Mouse (Mus musculus): ENCODE measurements around the gene Grip1. TPM values are rescaled to one million over a fixed set of nuclear protein-coding genes. Genes with fewer than 3 reads are reported as not detected.

The Grip1 gene
- polyA plus RNA-seq, 1 experiment from 2014 or later, result 3.2 TPM

- DNase-seq (ENCODE audit: low spot score) (no peak), ATAC-seq (replicated peaks; ENCODE audit: low FRiP score, low TSS enrichment, low read depth) (no peak)
- 76% methylated on average over 11 of the region's 11 CpGs for WGBS
- Histone ChIP-seq H3K36me3 (ENCODE audit: control insufficient read depth, insufficient read depth, low read length) (no peaks in the 10 kb centered on the region), H3K27me3 (replicated peaks; ENCODE audit: control insufficient read depth, insufficient read depth, low read length) (no peaks in the 10 kb centered on the region), H3K4me3 (ENCODE audit: low read depth, low read length) (no peak overlapping the region), H3K9ac (ENCODE audit: low read length) (no peak overlapping the region), H3K27ac (ENCODE audit: low read depth) (no peak overlapping the region), H3K4me1 (replicated peaks; ENCODE audit: control insufficient read depth, insufficient read depth, low read length) (no peaks in the 10 kb centered on the region), H3K4me2 (ENCODE audit: low read length) (no peak overlapping the region), H3K9me3 (ENCODE audit: control insufficient read depth, low read length) (no peaks in the 10 kb centered on the region)
These were observed 415.5 kb downstream of the Grip1 start for GRCm38 (mm10) chr10:119868995-119869579.

- Histone ChIP-seq H3K27ac (ENCODE audit: low read depth) (no peak overlapping the region), H3K4me1 (replicated peaks; ENCODE audit: control insufficient read depth, insufficient read depth, low read length) (no peaks in the 10 kb centered on the region), H3K9me3 (ENCODE audit: control insufficient read depth, low read length) (no peaks in the 10 kb centered on the region), H3K4me3 (ENCODE audit: low read depth, low read length) (no peak overlapping the region), H3K27me3 (replicated peaks; ENCODE audit: control insufficient read depth, insufficient read depth, low read length) (no peaks in the 10 kb centered on the region), H3K36me3 (ENCODE audit: control insufficient read depth, insufficient read depth, low read length) (no peaks in the 10 kb centered on the region), H3K4me2 (ENCODE audit: low read length) (no peak overlapping the region), H3K9ac (ENCODE audit: low read length) (no peak overlapping the region)
- DNase-seq (ENCODE audit: low spot score), result no peak
- ATAC-seq (replicated peaks; ENCODE audit: low FRiP score, low TSS enrichment, low read depth), result no peak
- 84% methylated on average over 6 of the region's 6 CpGs for WGBS
These were observed 423.1 kb downstream of the Grip1 start for GRCm38 (mm10) chr10:119876721-119877120.

- 56% methylated on average over 12 of the region's 12 CpGs for WGBS
- Histone ChIP-seq H3K4me1 (replicated peaks; ENCODE audit: control insufficient read depth, insufficient read depth, low read length) (no peaks in the 10 kb centered on the region), H3K4me2 (ENCODE audit: low read length) (no peak overlapping the region), H3K9me3 (ENCODE audit: control insufficient read depth, low read length) (no peaks in the 10 kb centered on the region), H3K27me3 (replicated peaks; ENCODE audit: control insufficient read depth, insufficient read depth, low read length) (no peaks in the 10 kb centered on the region), H3K4me3 (ENCODE audit: low read depth, low read length) (no peak overlapping the region), H3K36me3 (ENCODE audit: control insufficient read depth, insufficient read depth, low read length) (no peaks in the 10 kb centered on the region), H3K27ac (ENCODE audit: low read depth) (no peak overlapping the region), H3K9ac (ENCODE audit: low read length) (no peak overlapping the region)
- DNase-seq (ENCODE audit: low spot score), result no peak
- ATAC-seq (replicated peaks; ENCODE audit: low FRiP score, low TSS enrichment, low read depth), result no peak
These were observed 424.7 kb downstream of the Grip1 start for GRCm38 (mm10) chr10:119878331-119878730.

DNA sequence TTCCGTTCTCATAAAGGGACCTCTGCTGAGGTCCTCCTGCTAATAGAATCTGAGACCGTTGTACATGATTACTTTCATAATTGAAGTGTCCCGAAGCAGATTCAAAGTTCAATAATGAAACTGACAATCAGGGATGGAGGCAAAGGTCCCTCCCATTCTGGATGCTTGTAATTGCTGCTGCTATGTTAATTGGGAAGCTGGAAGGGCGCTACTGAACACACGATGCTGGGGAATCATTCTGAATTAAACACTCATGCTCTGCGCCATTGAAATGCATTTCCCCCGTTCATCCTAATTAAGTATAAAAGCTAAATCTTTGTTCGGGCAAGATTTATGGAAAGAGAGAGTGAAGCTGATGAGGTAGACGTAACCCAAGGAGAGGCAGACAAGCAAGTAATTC is 431.0 kb downstream of the Grip1 start:
- no peak overlapping the region for H3K27ac ChIP-seq (ENCODE audit: low read depth)
- DNase-seq (ENCODE audit: low spot score), result no peak
- no peaks in the 10 kb centered on the region for H3K27me3 ChIP-seq (replicated peaks; ENCODE audit: control insufficient read depth, insufficient read depth, low read length)
- no peak overlapping the region for H3K4me2 ChIP-seq (ENCODE audit: low read length)
- H3K36me3 ChIP-seq (ENCODE audit: control insufficient read depth, insufficient read depth, low read length), result no peaks in the 10 kb centered on the region
- no peak overlapping the region for H3K9ac ChIP-seq (ENCODE audit: low read length)
- no peaks in the 10 kb centered on the region for H3K4me1 ChIP-seq (replicated peaks; ENCODE audit: control insufficient read depth, insufficient read depth, low read length)
- 87% methylated on average over 9 of the region's 9 CpGs for WGBS
- no peak for ATAC-seq (replicated peaks; ENCODE audit: low FRiP score, low TSS enrichment, low read depth)
- H3K9me3 ChIP-seq (ENCODE audit: control insufficient read depth, low read length), result no peaks in the 10 kb centered on the region
- H3K4me3 ChIP-seq (ENCODE audit: low read depth, low read length), result no peak overlapping the region

DNA sequence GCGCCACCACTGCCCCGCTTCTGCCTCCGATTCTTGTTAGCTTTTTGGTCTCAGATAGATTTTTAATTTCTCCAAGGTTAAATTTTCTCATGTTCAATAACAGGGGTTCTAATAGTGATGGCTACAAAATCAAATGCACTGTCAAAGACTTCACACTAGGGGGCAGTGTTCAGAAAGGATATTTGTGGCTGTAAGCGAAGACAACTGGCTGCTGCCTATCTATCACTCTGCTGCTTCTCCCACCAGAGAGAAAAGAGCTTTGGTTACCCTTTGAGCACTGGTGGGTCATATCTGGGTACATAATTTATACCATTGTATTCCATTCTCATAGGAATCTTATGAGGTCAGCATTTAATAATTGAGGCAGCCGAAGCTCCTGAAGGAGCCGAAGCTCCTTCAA is 431.9 kb downstream of the Grip1 start:
- Histone ChIP-seq H3K36me3 (ENCODE audit: control insufficient read depth, insufficient read depth, low read length) (no peaks in the 10 kb centered on the region), H3K4me3 (ENCODE audit: low read depth, low read length) (no peak overlapping the region), H3K9me3 (ENCODE audit: control insufficient read depth, low read length) (no peaks in the 10 kb centered on the region), H3K9ac (ENCODE audit: low read length) (no peak overlapping the region), H3K4me2 (ENCODE audit: low read length) (no peak overlapping the region), H3K27me3 (replicated peaks; ENCODE audit: control insufficient read depth, insufficient read depth, low read length) (no peaks in the 10 kb centered on the region), H3K4me1 (replicated peaks; ENCODE audit: control insufficient read depth, insufficient read depth, low read length) (no peaks in the 10 kb centered on the region), H3K27ac (ENCODE audit: low read depth) (no peak overlapping the region)
- DNase-seq (ENCODE audit: low spot score) (no peak), ATAC-seq (replicated peaks; ENCODE audit: low FRiP score, low TSS enrichment, low read depth) (no peak)
- WGBS, result 81% methylated on average over 6 of the region's 6 CpGs

- Histone ChIP-seq H3K27ac (ENCODE audit: low read depth) (no peak overlapping the region), H3K4me1 (replicated peaks; ENCODE audit: control insufficient read depth, insufficient read depth, low read length) (no peaks in the 10 kb centered on the region), H3K9me3 (ENCODE audit: control insufficient read depth, low read length) (no peaks in the 10 kb centered on the region), H3K9ac (ENCODE audit: low read length) (no peak overlapping the region), H3K27me3 (replicated peaks; ENCODE audit: control insufficient read depth, insufficient read depth, low read length) (no peaks in the 10 kb centered on the region), H3K4me3 (ENCODE audit: low read depth, low read length) (no peak overlapping the region), H3K36me3 (ENCODE audit: control insufficient read depth, insufficient read depth, low read length) (no peaks in the 10 kb centered on the region), H3K4me2 (ENCODE audit: low read length) (no peak overlapping the region)
- DNase-seq (ENCODE audit: low spot score) (no peak), ATAC-seq (replicated peaks; ENCODE audit: low FRiP score, low TSS enrichment, low read depth) (no peak)
- WGBS, result 59% methylated on average over 1 of the region's 1 CpGs
These were observed 433.1 kb downstream of the Grip1 start for GRCm38 (mm10) chr10:119886681-119887080.

GRCm38 (mm10) chr10:119902754-119903153 is 449.1 kb downstream of the Grip1 start:
- ATAC-seq (replicated peaks; ENCODE audit: low FRiP score, low TSS enrichment, low read depth) (no peak), DNase-seq (ENCODE audit: low spot score) (no peak)
- H3K27ac ChIP-seq (ENCODE audit: low read depth), result no peak overlapping the region
- no peak overlapping the region for H3K9ac ChIP-seq (ENCODE audit: low read length)
- no peaks in the 10 kb centered on the region for H3K4me1 ChIP-seq (replicated peaks; ENCODE audit: control insufficient read depth, insufficient read depth, low read length)
- no peaks in the 10 kb centered on the region for H3K36me3 ChIP-seq (ENCODE audit: control insufficient read depth, insufficient read depth, low read length)
- H3K4me3 ChIP-seq (ENCODE audit: low read depth, low read length), result no peak overlapping the region
- no peaks in the 10 kb centered on the region for H3K9me3 ChIP-seq (ENCODE audit: control insufficient read depth, low read length)
- H3K27me3 ChIP-seq (replicated peaks; ENCODE audit: control insufficient read depth, insufficient read depth, low read length), result no peaks in the 10 kb centered on the region
- 59% methylated on average over 4 of the region's 4 CpGs for WGBS
- H3K4me2 ChIP-seq (ENCODE audit: low read length), result no peak overlapping the region

DNA sequence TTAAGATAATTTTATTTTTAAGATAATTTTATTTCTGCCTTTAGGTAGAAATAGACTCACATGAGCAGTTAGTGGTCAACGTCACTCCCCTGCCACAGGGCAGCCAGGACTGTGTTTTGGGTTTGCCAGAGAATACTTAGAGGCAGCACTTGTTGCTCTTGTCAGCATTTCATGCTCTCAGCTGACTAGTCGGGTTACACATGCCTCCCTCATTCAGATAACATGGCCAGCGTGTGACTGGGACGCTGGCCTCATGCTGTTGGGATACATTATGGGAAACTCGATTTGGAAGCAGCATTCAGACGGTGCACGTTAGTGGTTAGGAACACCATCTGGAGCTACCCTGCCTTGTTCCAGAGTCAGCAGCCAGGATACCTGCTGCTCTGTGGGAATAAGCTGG is 453.2 kb downstream of the Grip1 start:
- DNase-seq (ENCODE audit: low spot score) (no peak), ATAC-seq (replicated peaks; ENCODE audit: low FRiP score, low TSS enrichment, low read depth) (no peak)
- no peaks in the 10 kb centered on the region for H3K36me3 ChIP-seq (ENCODE audit: control insufficient read depth, insufficient read depth, low read length)
- H3K27me3 ChIP-seq (replicated peaks; ENCODE audit: control insufficient read depth, insufficient read depth, low read length), result no peaks in the 10 kb centered on the region
- no peak overlapping the region for H3K27ac ChIP-seq (ENCODE audit: low read depth)
- WGBS, result 79% methylated on average over 7 of the region's 7 CpGs
- no peak overlapping the region for H3K4me3 ChIP-seq (ENCODE audit: low read depth, low read length)
- no peaks in the 10 kb centered on the region for H3K4me1 ChIP-seq (replicated peaks; ENCODE audit: control insufficient read depth, insufficient read depth, low read length)
- no peak overlapping the region for H3K4me2 ChIP-seq (ENCODE audit: low read length)
- no peaks in the 10 kb centered on the region for H3K9me3 ChIP-seq (ENCODE audit: control insufficient read depth, low read length)
- H3K9ac ChIP-seq (ENCODE audit: low read length), result no peak overlapping the region

DNA sequence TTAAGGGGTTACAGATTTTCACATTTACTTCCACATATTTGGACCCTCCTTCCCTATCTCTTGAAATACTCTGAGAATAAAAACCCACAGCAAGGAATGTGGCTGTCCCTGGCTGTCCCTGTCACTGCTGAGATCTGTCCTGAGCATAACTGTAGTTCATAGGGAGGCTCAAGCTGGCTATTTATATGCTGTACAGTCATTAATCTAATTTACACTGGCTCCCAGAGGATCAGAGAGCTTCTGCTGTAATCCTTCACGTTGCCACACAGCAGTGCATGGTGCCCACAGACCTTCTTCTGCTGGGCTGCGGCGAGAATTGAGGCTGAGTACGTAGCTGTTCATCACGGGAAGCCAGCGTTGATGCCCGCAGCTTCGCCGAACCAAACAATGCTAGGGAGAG is 464.4 kb downstream of the Grip1 start:
- Histone ChIP-seq H3K9ac (ENCODE audit: low read length) (no peak overlapping the region), H3K4me3 (ENCODE audit: low read depth, low read length) (no peak overlapping the region)

More for the DNA sequence above, 464.4 kb downstream of the Grip1 start:
- Histone ChIP-seq H3K9me3 (ENCODE audit: control insufficient read depth, low read length) (no peaks in the 10 kb centered on the region), H3K36me3 (ENCODE audit: control insufficient read depth, insufficient read depth, low read length) (no peaks in the 10 kb centered on the region), H3K4me1 (replicated peaks; ENCODE audit: control insufficient read depth, insufficient read depth, low read length) (no peaks in the 10 kb centered on the region), H3K4me2 (ENCODE audit: low read length) (no peak overlapping the region), H3K27me3 (replicated peaks; ENCODE audit: control insufficient read depth, insufficient read depth, low read length) (no peaks in the 10 kb centered on the region), H3K27ac (ENCODE audit: low read depth) (no peak overlapping the region)
- 86% methylated on average over 9 of the region's 9 CpGs for WGBS
- ATAC-seq (replicated peaks; ENCODE audit: low FRiP score, low TSS enrichment, low read depth), result no peak
- no peak for DNase-seq (ENCODE audit: low spot score)

Measured in intestine, embryonic 14.5 days (tissue).